Mouse (Mus musculus): ENCODE results near the gene Apol6.

The Apol6 gene

GRCm38 (mm10) chr15:77071501-77071900 is 27.0 kb downstream of the Apol6 start:
- DNase-seq = no peak

- DNase-seq = no peak
These were observed 28.1 kb downstream of the Apol6 start for GRCm38 (mm10) chr15:77072556-77073163.

GRCm38 (mm10) chr15:77076523-77076922 is 32.0 kb downstream of the Apol6 start:
- DNase-seq = no peak

GRCm38 (mm10) chr15:77077906-77078305 is 33.4 kb downstream of the Apol6 start:
- DNase-seq = no peak

- no peak for DNase-seq
These were observed 34.3 kb downstream of the Apol6 start for GRCm38 (mm10) chr15:77078786-77079185.

- DNase-seq = no peak
These were observed 34.8 kb downstream of the Apol6 start for GRCm38 (mm10) chr15:77079256-77079822.

GRCm38 (mm10) chr15:77079890-77080361 is 35.4 kb downstream of the Apol6 start:
- peak; percentile 40 for DNase-seq

GRCm38 (mm10) chr15:77080684-77081254 is 36.2 kb downstream of the Apol6 start:
- DNase-seq = no peak

GRCm38 (mm10) chr15:77081454-77081853 is 36.9 kb downstream of the Apol6 start:
- peak; percentile 28 for DNase-seq

- peak; percentile 28 for DNase-seq
These were observed 41.3 kb downstream of the Apol6 start for GRCm38 (mm10) chr15:77085818-77086217.

GRCm38 (mm10) chr15:77086488-77086887 is 42.0 kb downstream of the Apol6 start:
- DNase-seq = no peak

- DNase-seq = no peak
These were observed 44.7 kb downstream of the Apol6 start for GRCm38 (mm10) chr15:77089249-77089648.

- DNase-seq = no peak
These were observed 46.0 kb downstream of the Apol6 start for GRCm38 (mm10) chr15:77090531-77090930.

- no peak for DNase-seq
These were observed 46.9 kb downstream of the Apol6 start for GRCm38 (mm10) chr15:77091394-77091793.

GRCm38 (mm10) chr15:77094431-77094830 is 49.9 kb downstream of the Apol6 start:
- no peak for DNase-seq

- no peak for DNase-seq
These were observed 50.7 kb downstream of the Apol6 start for GRCm38 (mm10) chr15:77095216-77095615.

- DNase-seq = no peak
These were observed 52.8 kb downstream of the Apol6 start for GRCm38 (mm10) chr15:77097358-77097757.

- DNase-seq = no peak
These were observed 55.2 kb downstream of the Apol6 start for GRCm38 (mm10) chr15:77099756-77100155.

GRCm38 (mm10) chr15:77102685-77103084 is 58.2 kb downstream of the Apol6 start:
- no peak for DNase-seq

- no peak for DNase-seq
These were observed 60.0 kb downstream of the Apol6 start for GRCm38 (mm10) chr15:77104349-77105158.

- DNase-seq = no peak
These were observed 60.7 kb downstream of the Apol6 start for GRCm38 (mm10) chr15:77105273-77105672.

Data from cerebellum, adult 9-11 months (tissue).